Mouse (Mus musculus): Measurements from ENCODE around the gene Trp53i13. TPM values are rescaled to one million over a fixed set of nuclear protein-coding genes. Genes with fewer than 3 reads are reported as not detected.

Gene Trp53i13
- total RNA-seq, 4 experiments from 2014 or later, result 4.3 to 9.4 (median 5.6) TPM

DNA sequence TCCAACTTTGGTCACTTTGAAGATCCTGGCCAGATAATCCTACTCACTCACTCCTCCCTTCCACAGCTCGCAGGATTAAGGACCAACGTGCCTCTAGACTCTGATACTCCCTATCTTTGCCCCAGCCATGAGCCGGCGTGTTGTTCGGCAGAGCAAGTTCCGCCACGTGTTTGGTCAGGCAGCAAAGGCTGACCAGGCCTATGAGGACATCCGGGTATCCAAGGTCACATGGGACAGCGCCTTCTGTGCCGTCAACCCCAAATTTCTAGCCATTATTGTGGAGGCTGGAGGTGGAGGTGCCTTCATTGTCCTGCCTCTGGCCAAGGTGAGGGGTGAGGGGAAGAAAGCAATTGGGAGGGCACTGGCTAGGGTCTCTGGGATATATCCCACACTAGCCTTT is 52.0 kb downstream of the Trp53i13 start:
- DNase-seq (ENCODE audit: low spot score in 2 of 2), result no peak

DNA sequence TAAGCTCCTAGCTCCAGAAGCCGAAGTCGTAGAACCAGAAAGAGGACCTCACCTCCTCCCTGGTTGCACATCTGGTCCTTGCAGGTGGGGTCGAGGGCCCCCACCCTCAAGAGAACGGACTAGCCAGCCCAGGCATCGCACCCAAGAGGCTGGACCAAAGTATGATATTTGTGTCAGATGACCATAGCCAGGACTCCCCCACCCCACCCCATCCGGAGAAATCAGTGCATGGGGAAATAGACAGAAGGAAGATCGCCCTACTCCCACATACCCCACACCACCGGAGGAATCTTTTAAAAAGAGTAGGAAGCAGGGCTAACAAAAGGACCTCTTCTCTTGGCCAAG is 52.7 kb downstream of the Trp53i13 start:
- DNase-seq (ENCODE audit: low spot score in 2 of 2), result no peak

DNA sequence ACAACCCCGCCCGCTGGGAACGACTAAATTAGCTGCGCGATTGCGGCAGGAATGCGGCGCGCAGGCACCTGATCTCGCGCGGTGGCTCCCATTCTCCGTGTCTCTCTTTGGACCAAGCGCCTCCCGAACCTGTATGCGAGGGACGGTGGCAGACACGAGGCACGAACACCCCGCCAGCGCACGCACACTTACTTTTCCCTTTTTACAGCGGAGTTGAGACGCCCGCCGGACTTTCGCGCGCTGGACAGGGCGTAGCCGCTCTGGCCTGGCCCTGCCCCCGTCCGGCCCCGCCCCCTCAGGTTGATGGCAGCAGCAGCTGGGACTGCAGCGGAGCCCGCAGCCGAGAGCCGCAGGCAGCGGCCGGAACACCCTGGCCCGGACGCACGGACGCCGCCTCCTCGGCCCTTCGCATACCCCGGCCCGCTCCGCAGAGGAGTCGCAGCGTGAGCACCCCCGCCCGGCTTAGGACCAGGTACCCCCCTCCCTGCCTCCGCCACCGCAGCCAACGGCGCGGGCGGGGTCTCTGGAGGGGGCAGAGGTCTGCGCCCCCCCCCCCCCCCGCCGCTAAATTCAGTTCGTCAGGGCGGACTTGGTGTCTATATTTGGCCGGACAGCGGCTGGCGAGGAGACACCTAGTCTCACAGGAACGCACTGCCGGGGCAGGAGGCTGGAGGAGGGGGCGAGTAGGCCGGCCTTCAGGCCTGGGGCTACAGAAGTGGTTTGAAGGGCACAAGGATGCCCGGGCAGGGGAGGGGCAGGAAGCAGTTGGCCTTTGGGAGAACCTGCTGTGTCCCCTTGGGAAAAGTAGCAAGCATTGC is 53.3 kb downstream of the Trp53i13 start, which contains the start of gene Coro6:
TSS of gene Coro6 (plus strand) at position 129 of the 818 bp plus-strand sequence.
- no peak for DNase-seq (ENCODE audit: low spot score in 2 of 2)

DNA sequence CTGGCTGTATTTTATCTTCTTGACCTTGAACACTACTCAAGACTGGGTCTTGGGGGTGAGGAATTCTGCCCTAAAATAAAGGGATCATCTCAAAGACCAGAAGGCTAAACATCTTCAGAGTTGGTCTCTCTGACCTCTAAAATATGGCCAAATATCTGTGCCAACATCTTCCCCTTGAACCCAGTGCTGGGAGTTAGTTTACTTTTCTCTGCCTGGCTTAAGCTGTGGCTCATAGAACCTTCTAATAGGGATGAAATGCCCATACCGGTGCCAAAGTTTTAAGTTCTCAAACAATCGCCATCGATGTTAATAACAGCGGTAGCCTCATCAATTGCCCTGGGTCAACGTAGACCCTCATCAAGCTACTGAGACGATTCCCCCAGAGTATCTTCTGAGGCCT is 53.9 kb downstream of the Trp53i13 start:
- no peak for DNase-seq (ENCODE audit: low spot score in 2 of 2)

Other genes with a start within 250 kb of the Trp53i13 start
- 10 to 100 TPM; 48.9 to 51.4 (median 50.4) TPM for gene Coro6, start 53.6 kb downstream of the Trp53i13 start, total RNA-seq (2022)
- gene Ankrd13b, start 26.3 kb downstream of the Trp53i13 start, total RNA-seq (2022), result 10 to 100 TPM; 75.8 to 83.0 (median 79.6) TPM
- 100 to 1,000 TPM; 281 to 307 (median 287) TPM for gene Git1, start 22.4 kb downstream of the Trp53i13 start, total RNA-seq (2022)
- 1 to 10 TPM in 3 of 4 experiments, under 1 TPM in 1; 0.99 to 1.7 (median 1.5) TPM for gene Abhd15, start 859 bp downstream of the Trp53i13 start, total RNA-seq (2022)
- gene Gm10392, start 3.2 kb upstream of the Trp53i13 start, total RNA-seq (2022), result under 1 TPM in 1 of 4 experiments, not detected in 3; 0.21 TPM
- 100 to 1,000 TPM in 2 of 4 experiments, 10 to 100 TPM in 2; 92.7 to 112 (median 102) TPM for gene Taok1, start 91.8 kb upstream of the Trp53i13 start, total RNA-seq (2022)
- 10 to 100 TPM; 63.5 to 69.0 (median 67.1) TPM for gene Nufip2, start 170.2 kb upstream of the Trp53i13 start, total RNA-seq (2022)
- gene Cryba1, start 209.3 kb upstream of the Trp53i13 start, total RNA-seq (2022), result not detected
- gene Myo18a, start 247.3 kb upstream of the Trp53i13 start, total RNA-seq (2022), result 100 to 1,000 TPM; 133 to 174 (median 147) TPM

Measured in left cerebral cortex, adult 8-10 months (tissue).